Mouse (Mus musculus) heart, postnatal 0 days (tissue): Measurements from ENCODE around the gene Myo1d.

Source experiments
- CTCF ChIP-seq: IDR thresholded peaks from 2 replicates; pipeline ENCODE4 v1.5.1; 2016; ENCODE audit warnings: antibody characterized with exemption, control low read depth, low read depth
- EP300 ChIP-seq: IDR thresholded peaks from 2 replicates; pipeline ENCODE4 v1.6.1; 2016; ENCODE audit warnings: antibody characterized with exemption, low read depth

GRCm38 (mm10) chr11:80664261-80664660, 115.6 kb downstream of the Myo1d start:
- TF ChIP-seq CTCF: no peak
- no peak for TF ChIP-seq EP300
